Mouse (Mus musculus) liver, embryonic 12.5 days (tissue): ENCODE measurements around the gene Fam208a. TPM values are rescaled to one million over a fixed set of nuclear protein-coding genes. Genes with fewer than 3 reads are reported as not detected.

Source experiments
- ATAC-seq: fragments of 200-750 bp; cut with Nextera tagmentation; 2 replicates; pipeline ENCODE4 v1.8.0; 2017; ENCODE audit warnings: moderate number of reproducible peaks, mild to moderate bottlenecking, moderate library complexity
- H3K27ac ChIP-seq: fragments of 300-500 bp; sonication (generic); 2 replicates; pipeline ENCODE4 v1.5.1; 2016; ENCODE audit warnings: mild to moderate bottlenecking
- H3K27me3 ChIP-seq: fragments of 300-500 bp; sonication (generic); replicated peaks from 2 replicates; pipeline ENCODE4 v1.6.1; 2016; ENCODE audit warnings: mild to moderate bottlenecking, moderate library complexity
- H3K36me3 ChIP-seq: fragments of 300-500 bp; sonication (generic); 2 replicates; pipeline ENCODE4 v1.6.1; 2016; ENCODE audit warnings: mild to moderate bottlenecking, moderate library complexity
- H3K4me1 ChIP-seq: fragments of 300-500 bp; sonication (generic); 2 replicates; pipeline ENCODE4 v1.6.1; 2016
- H3K4me2 ChIP-seq: fragments of 300-500 bp; sonication (generic); 2 replicates; pipeline ENCODE4 v1.6.1; 2016; ENCODE audit warnings: mild to moderate bottlenecking, moderate library complexity
- H3K4me3 ChIP-seq: fragments of 300-500 bp; sonication (generic); 2 replicates; pipeline ENCODE4 v1.5.1; 2016; ENCODE audit warnings: mild to moderate bottlenecking, moderate library complexity
- H3K9ac ChIP-seq: fragments of 300-500 bp; sonication (generic); 2 replicates; pipeline ENCODE4 v1.6.1; 2016; ENCODE audit warnings: mild to moderate bottlenecking, moderate library complexity
- H3K9me3 ChIP-seq: fragments of 300-500 bp; sonication (generic); replicated peaks from 2 replicates; pipeline ENCODE4 v1.6.1; 2016; ENCODE audit warnings: mild to moderate bottlenecking, moderate library complexity
- WGBS: fragments of 180-500 bp; shearing (Covaris S2); methylation state at CpG from one replicate; pipeline ENCODE4 v1.1.7; 2016; ENCODE audit not compliant: insufficient replicate concordance; 5-methylcytosine and 5-hydroxymethylcytosine counted together
- polyA plus RNA-seq: library from polyadenylated mRNA; unstranded; fragments of >200 nt; fragmentation: Nextera tagmentation; extraction: Ambion mirVana; gene quantifications from 2 replicates; pipeline ENCODE4 v1.2.1, GENCODE M21; 2016

The Fam208a gene
- polyA plus RNA-seq, 1 experiment from 2014 or later = 9.3 TPM

DNA sequence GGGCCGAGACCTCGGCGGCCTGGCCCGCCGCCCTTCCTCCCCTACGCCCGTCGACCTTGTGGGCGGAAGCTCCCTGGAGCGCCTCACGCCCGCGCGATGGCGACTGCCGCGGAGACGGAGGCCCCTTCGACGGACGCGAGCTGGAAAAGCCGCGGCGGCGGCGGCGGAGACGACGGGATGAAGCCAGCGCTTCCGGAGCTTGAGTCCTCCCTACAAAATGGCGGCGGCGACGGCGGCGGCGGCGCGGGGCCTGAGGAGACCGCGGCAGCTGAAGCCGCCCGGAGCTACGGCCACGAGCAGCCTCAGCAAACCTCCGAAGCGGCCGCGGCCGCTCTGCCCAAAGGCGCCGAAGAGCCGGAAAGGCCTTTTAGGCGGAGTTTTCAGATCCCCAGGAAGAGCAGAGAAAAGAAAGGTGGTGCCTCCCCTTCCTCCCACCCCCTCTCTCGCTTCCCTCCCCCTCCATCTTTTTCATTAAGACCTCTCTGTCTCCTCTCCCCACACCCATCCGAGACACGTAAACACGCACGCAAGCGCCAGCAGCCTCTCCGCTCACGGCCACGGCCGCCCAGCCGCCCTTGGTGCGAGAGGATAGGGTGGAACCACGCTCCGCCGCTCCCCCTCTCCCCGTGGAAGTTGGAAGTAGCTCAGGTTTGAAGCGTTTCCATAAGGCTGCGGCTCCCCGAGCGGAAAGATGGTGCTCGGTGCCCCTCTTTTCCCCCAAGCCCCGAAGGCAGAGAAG is 508 bp downstream of the Fam208a start:
- Histone ChIP-seq H3K27ac (peak overlapping the region; percentile 92), H3K4me3 (peak overlapping the region; percentile 67), H3K36me3 (peaks cover 38% of the 10 kb centered on the region), H3K27me3 (no peaks in the 10 kb centered on the region; the same call in 1 of the 2 replicates), H3K4me2 (peak overlapping the region; percentile 77), H3K4me1 (peaks cover 12% of the 10 kb centered on the region), H3K9ac (peak overlapping the region; percentile 84), H3K9me3 (peaks cover 10% of the 10 kb centered on the region)
- peak; percentile 84 for ATAC-seq
- 3% methylated on average over 69 of the region's 78 CpGs for WGBS

DNA sequence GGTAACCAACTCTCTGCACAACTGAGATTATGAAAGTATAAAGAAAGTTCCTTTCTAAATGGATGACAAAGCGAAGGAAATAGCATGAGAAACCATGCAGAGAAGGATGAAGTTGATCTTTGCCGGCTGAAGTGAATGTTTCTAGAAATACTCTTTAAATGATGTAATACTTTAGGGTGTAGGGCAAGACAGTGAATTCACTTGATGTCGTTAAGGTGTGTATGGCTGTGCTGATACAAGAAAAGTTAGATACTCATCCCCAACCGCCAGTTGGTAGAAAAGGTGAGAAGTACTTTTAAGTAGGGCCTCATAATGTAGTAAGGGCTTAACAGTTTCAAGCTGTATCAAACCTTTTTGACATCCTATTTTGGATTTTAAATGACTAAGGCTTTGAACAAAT is 1.6 kb downstream of the Fam208a start:
- H3K9ac ChIP-seq = peak overlapping the region; percentile 48
- ATAC-seq = no peak
- H3K4me3 ChIP-seq = peak overlapping the region; percentile 67
- peaks cover 10% of the 10 kb centered on the region for H3K9me3 ChIP-seq
- H3K27ac ChIP-seq = no peak overlapping the region
- peaks cover 46% of the 10 kb centered on the region for H3K36me3 ChIP-seq
- 72% methylated on average over 4 of the region's 4 CpGs for WGBS
- H3K4me1 ChIP-seq = peaks cover 12% of the 10 kb centered on the region
- H3K27me3 ChIP-seq = no peaks in the 10 kb centered on the region; the same call in 1 of the 2 replicates
- H3K4me2 ChIP-seq = peak overlapping the region; percentile 77

DNA sequence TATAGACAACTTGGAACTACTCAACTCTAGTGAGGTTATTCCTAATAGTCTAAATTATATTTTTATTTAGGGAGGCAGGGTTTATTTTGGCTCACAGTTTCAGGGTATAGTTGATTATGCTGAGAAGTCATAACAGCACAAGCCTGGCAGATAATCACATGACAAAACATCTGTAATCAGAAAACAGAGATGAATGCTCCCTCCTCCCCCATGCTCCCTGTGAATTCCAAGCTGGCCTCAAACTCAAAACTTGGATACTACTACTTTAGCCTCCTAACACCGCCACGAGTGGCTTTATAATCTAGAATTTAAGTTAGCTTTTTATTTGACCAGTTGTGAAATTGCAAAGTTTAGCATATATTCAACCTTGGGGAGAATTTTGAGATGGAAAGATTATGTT is 3.4 kb downstream of the Fam208a start:
- Histone ChIP-seq H3K36me3 (peaks cover 53% of the 10 kb centered on the region), H3K4me3 (no peak overlapping the region), H3K4me2 (no peak overlapping the region), H3K9ac (no peak overlapping the region), H3K9me3 (peaks cover 10% of the 10 kb centered on the region), H3K27me3 (no peaks in the 10 kb centered on the region; the same call in 1 of the 2 replicates), H3K4me1 (peaks cover 12% of the 10 kb centered on the region), H3K27ac (no peak overlapping the region)
- ATAC-seq = no peak
- 88% methylated on average over 2 of the region's 2 CpGs for WGBS

DNA sequence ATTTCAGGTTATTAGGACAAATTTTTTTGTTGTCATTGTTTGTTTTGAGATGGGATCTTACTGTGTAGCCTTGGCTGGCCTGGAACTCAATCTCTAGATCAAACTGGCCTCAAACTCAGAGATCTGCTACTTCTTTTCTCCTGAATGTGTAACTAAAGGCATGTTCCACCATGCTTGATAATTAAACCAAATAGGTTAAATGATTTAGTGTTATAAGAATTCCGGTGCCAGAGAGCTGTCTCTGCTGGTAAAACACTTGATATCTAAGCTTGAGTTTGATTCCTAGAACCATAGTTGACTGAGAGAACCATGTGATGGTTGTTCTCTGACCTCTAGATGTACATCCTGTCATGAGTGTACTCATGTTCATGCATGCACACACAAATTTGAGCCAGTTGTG is 7.5 kb downstream of the Fam208a start:
- WGBS = 89% methylated on average over 1 of the region's 1 CpGs
- Histone ChIP-seq H3K9me3 (no peaks in the 10 kb centered on the region), H3K9ac (no peak overlapping the region), H3K36me3 (peaks cover 56% of the 10 kb centered on the region), H3K27ac (no peak overlapping the region), H3K4me3 (no peak overlapping the region), H3K27me3 (no peaks in the 10 kb centered on the region), H3K4me1 (no peaks in the 10 kb centered on the region), H3K4me2 (no peak overlapping the region)
- ATAC-seq = no peak

DNA sequence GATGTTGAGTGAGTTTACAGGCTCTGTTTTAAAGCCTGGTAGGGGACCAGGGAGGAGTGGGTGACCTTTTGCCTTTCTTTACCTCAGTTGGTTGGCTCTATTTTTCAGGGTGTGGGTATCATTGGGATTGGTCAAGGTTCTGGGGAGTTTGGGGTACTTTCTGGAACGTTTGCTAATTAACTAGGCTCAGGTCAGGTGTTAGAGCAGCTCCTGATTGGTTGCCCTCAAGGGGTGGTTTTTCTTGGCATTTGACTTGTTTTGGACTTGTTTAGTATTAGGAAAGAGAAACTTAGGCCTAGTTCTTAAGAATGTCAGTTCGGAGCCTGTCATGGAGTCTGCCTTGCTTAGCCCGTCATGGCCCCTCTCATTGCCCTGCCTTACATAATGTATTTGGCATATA is 8.2 kb downstream of the Fam208a start:
- Histone ChIP-seq H3K4me2 (no peak overlapping the region), H3K9me3 (no peaks in the 10 kb centered on the region), H3K4me1 (no peaks in the 10 kb centered on the region), H3K27ac (no peak overlapping the region), H3K9ac (no peak overlapping the region), H3K36me3 (peaks cover 52% of the 10 kb centered on the region), H3K4me3 (no peak overlapping the region), H3K27me3 (no peaks in the 10 kb centered on the region)
- ATAC-seq = no peak
- 81% methylated on average over 3 of the region's 3 CpGs for WGBS

DNA sequence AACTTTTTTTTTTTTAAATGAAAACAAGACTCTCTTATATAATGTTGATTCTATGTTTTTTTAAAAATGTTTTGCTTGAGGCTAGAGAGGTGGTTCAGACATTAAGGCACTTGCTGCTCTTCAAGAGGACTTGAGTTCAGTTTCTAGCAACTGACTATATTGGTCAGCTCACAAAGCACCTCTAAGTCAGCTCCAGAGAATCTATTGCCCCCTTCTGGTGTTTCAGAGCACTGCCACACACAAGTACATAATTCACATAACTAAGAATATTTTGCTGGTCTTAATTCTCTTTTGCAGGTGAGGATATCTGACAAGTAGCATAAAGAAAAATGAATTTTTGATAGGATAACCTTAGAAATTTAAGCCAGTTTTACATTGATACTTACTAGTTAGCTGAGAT is 12.3 kb downstream of the Fam208a start:
- ATAC-seq = no peak
- H3K4me2 ChIP-seq = no peak overlapping the region
- no peaks in the 10 kb centered on the region for H3K4me1 ChIP-seq
- H3K36me3 ChIP-seq = peaks cover 59% of the 10 kb centered on the region
- no peak overlapping the region for H3K9ac ChIP-seq
- H3K4me3 ChIP-seq = no peak overlapping the region
- H3K27me3 ChIP-seq = no peaks in the 10 kb centered on the region
- H3K27ac ChIP-seq = no peak overlapping the region
- no peaks in the 10 kb centered on the region for H3K9me3 ChIP-seq

DNA sequence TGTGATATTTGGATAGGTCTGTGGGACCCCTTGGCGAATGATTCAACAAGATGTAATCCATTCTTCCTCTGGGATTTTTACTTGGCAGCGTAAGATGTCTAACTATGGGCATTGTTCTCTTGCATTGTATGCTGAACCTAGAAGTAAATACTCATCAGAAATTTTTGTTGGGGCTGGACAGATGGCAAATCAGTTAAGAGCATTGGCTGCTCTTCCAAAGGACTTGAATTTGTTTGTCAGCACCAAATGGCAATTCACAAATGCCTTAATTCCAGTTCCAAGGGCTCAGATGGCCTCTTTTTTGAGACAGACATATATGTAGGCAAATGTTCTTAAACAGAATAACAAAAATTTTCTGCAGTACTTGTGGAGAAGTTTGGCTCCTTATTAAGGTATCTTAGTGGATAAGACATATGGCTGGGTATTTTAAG is 16.2 kb downstream of the Fam208a start:
- ATAC-seq = no peak
- H3K36me3 ChIP-seq = peaks cover 70% of the 10 kb centered on the region
- WGBS = 85% methylated on average over 2 of the region's 2 CpGs

DNA sequence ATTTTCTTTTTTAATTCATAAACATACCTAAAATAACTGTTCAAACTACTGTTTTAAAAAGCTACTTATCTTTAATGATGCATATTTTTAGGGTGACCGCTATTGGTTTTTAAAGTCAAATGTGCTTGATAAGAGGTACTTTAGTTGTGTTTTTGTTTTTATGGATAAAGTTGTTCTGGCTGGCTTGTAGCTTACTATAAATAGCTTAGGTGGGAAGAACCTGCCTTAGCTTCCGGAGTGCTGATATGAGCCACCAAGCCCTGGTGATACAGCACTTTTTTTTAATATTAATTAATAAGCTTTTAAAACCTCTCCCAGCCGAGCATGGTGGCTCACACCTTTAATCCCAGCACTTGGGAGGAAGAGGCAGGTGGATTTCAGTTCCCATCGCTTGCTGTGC is 18.3 kb downstream of the Fam208a start:
- H3K4me1 ChIP-seq = no peaks in the 10 kb centered on the region
- ATAC-seq = no peak
- no peak overlapping the region for H3K27ac ChIP-seq
- H3K4me2 ChIP-seq = no peak overlapping the region
- 82% methylated on average over 4 of the region's 4 CpGs for WGBS
- no peak overlapping the region for H3K9ac ChIP-seq
- no peaks in the 10 kb centered on the region for H3K9me3 ChIP-seq
- no peak overlapping the region for H3K4me3 ChIP-seq
- peaks cover 68% of the 10 kb centered on the region for H3K36me3 ChIP-seq
- H3K27me3 ChIP-seq = no peaks in the 10 kb centered on the region

More for the DNA sequence above, 16.2 kb downstream of the Fam208a start:
- Histone ChIP-seq H3K4me2 (no peak overlapping the region), H3K9ac (no peak overlapping the region), H3K27me3 (no peaks in the 10 kb centered on the region), H3K4me3 (no peak overlapping the region), H3K9me3 (no peaks in the 10 kb centered on the region), H3K27ac (no peak overlapping the region), H3K4me1 (no peaks in the 10 kb centered on the region)

DNA sequence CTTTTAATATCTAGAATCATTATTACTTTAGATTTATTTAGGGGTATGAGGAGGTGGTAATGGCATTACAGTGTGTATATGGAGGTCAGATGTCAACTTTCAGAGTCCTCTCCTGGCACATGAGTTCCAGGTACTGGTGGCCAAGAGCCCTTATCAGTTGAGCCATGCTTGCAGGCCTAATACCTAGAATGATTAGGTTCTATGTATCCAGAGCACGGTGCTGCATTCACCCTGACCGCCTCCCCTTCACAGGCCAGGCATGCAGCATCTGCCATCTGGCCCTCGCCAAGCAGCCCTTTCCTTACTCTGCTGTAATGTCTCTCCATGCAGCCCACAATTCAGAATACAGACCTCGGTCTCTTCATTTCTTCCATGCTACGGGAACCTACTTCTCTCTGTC is 62.8 kb downstream of the Fam208a start:
- peaks cover 78% of the 10 kb centered on the region for H3K36me3 ChIP-seq
- no peak overlapping the region for H3K9ac ChIP-seq
- 69% methylated on average over 5 of the region's 5 CpGs for WGBS
- H3K27me3 ChIP-seq = no peaks in the 10 kb centered on the region
- peaks cover 10% of the 10 kb centered on the region for H3K4me1 ChIP-seq
- no peaks in the 10 kb centered on the region for H3K9me3 ChIP-seq
- peak; percentile 88 for ATAC-seq
- no peak overlapping the region for H3K4me2 ChIP-seq
- no peak overlapping the region for H3K4me3 ChIP-seq
- H3K27ac ChIP-seq = no peak overlapping the region

DNA sequence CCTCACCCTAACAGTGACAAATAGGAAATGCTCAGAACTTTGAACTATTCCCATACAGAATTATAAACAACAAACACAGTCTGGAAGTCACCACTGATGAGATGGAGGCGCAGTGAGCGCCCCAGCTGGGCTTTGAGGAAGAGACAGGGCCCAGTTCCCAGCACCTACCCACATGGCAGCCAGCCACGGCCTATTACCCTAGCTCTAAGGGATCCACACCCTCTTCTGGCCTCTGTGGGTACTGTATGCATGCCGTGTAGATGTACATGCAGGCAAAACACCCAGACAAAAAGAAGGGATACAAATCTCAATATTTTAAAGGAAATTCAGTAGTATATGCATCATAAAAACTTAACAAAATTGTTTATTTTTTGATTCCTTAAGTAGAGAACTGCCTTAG is 64.9 kb downstream of the Fam208a start:
- WGBS = 86% methylated on average over 4 of the region's 4 CpGs
- Histone ChIP-seq H3K4me2 (no peak overlapping the region), H3K27me3 (no peaks in the 10 kb centered on the region), H3K36me3 (peaks cover 70% of the 10 kb centered on the region), H3K4me1 (peaks cover 10% of the 10 kb centered on the region), H3K27ac (no peak overlapping the region), H3K9me3 (no peaks in the 10 kb centered on the region), H3K9ac (no peak overlapping the region), H3K4me3 (no peak overlapping the region)
- ATAC-seq = no peak

DNA sequence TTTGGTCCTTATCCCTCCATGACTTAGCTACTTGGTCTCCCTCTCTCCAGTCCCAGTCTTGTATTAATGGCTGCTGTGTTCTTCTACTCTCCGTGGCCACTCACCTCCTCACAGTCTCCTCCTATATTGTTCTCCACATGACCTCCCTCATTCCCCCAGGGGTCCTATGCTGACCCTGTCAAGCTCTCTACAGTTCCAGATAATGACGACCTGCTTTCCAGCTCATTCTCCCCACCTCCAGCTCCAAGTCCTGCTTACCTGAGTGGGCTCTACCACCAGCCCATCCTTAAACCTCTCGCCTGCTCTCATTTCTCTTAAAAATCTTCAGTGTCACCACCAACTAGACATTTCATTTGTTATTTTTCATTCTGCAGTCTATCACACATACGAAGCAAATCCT is 72.5 kb downstream of the Fam208a start:
- Histone ChIP-seq H3K4me3 (no peak overlapping the region), H3K4me1 (no peaks in the 10 kb centered on the region), H3K27ac (no peak overlapping the region), H3K9me3 (no peaks in the 10 kb centered on the region), H3K36me3 (peaks cover 19% of the 10 kb centered on the region), H3K9ac (no peak overlapping the region), H3K27me3 (no peaks in the 10 kb centered on the region), H3K4me2 (no peak overlapping the region)
- 70% methylated on average over 4 of the region's 4 CpGs for WGBS
- ATAC-seq = no peak

DNA sequence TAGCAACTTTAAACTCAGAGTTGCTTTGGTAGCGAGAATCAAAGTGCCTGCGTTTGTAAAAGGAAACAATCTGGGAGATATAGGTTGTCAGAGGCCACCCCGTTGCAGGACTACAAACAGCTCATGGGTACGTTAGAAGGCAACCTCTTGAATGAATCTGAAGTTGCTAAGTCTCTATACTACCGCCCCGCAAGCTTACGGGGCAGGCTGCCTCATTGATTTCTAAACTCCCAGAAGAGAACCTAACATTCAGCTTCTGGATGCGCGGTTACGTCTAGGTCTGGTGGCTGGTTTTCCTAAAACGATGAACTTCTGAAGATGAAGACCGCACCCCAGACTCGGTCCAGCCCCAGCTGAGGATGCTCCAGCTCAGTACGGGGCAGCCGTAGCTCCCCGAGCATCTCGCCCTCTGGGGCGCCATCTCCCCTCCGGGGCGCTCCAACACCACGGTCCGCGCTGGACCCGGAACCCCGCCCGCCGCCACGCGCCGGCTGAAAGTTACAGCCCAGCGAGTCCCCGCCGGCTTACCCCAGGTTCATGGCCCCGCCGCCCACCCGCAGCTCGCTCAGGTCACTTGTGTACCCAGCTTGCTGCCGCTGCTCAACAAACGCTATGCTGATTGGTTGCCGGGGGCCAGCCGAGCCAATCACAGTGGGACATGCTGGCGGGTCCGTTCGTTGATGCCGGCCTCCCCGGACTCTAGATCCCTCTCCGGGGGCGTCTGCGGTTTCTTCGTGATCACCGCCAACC is 79.4 kb downstream of the Fam208a start, which contains the start of gene Ccdc66:
Gene Ccdc66, minus strand, starts transcription at position 567 of the 750 bp plus-strand sequence.
- peak; percentile 92 for ATAC-seq
- Histone ChIP-seq H3K9me3 (no peaks in the 10 kb centered on the region), H3K27me3 (no peaks in the 10 kb centered on the region), H3K4me2 (peak within 1 kb of the TSS; percentile 84), H3K9ac (peak within 1 kb of the TSS; percentile 75), H3K4me1 (peaks cover 17% of the 10 kb centered on the region), H3K27ac (peak within 1 kb of the TSS; percentile 67), H3K4me3 (peak within 1 kb of the TSS; percentile 85), H3K36me3 (peaks cover 3% of the 10 kb centered on the region; the same call in 1 of the 2 replicates)
- WGBS = under 1% methylated on average over 51 of the region's 51 CpGs
